ENCODE assay signal across 24 mouse cellular contexts in the genomic region with DNA sequence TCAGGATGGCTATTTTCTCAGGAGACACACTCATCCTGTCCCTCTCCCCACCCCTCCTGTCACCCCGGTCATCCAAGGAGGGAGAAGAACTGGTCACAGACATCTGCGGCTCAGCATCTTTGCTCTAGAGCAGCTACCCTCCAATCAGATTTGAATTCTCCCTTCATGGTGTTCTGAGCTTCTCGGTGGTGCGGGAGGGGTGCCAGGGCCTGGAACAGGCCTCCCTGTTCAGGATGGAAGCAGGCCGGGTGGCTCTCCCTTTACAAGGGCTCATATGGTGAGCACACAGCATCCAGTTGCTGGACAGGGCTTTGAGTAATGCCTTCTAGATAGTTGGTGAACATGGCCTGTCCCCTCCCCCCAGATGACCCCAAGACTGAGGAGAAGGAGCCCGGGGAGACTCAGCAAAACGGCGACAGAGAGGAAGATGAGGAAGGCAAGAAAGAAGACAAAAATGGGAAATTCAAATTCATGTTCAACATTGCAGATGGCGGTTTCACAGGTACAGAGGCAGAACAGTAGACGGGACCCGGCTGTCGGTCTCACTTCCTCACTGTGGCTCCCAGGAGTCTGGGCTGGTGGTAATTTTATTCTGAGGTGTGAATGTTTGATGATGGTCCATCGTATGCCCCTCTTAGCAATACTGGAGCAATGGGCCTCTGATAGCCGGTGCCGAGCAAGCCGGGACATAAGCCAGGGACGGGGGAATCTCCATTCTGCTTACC. TPM values are rescaled to one million over a fixed set of nuclear protein-coding genes. Genes with fewer than 3 reads are reported as not detected.
"Had no signal": no experiment of that assay in that cellular context is flagged by ENCODE, and none has a peak within 500 bp of the region (broad histone marks: within the 10 kb centered on the region; RNA-seq: fewer than 3 reads in every experiment).

No protein-coding gene starts in this region.

- H3K4me3 ChIP-seq: limb, embryonic 10.5 days; limb, embryonic 13.5 days; liver, embryonic 12.5 days; liver, embryonic 15.5 days; lung, embryonic 15.5 days; midbrain, embryonic 15.5 days; myocyte; neural tube, embryonic 13.5 days had no signal

- H3K36me3 ChIP-seq: limb, embryonic 10.5 days; limb, embryonic 13.5 days; liver, embryonic 12.5 days; liver, embryonic 15.5 days; lung, embryonic 15.5 days had no signal

- H3K4me1 ChIP-seq: limb, embryonic 10.5 days; limb, embryonic 13.5 days; liver, embryonic 12.5 days; liver, embryonic 15.5 days; lung, embryonic 15.5 days; midbrain, embryonic 15.5 days; neural tube, embryonic 13.5 days had no signal

- H3K27ac ChIP-seq: kidney, postnatal 0 days; limb, embryonic 10.5 days; limb, embryonic 13.5 days; liver, embryonic 12.5 days; liver, embryonic 15.5 days; lung, embryonic 15.5 days; midbrain, embryonic 15.5 days; neural tube, embryonic 13.5 days had no signal

- ATAC-seq: intestine, postnatal 0 days; liver, embryonic 12.5 days; midbrain, embryonic 15.5 days had no signal

- H3K4me2 ChIP-seq: limb, embryonic 13.5 days; liver, embryonic 12.5 days; liver, embryonic 15.5 days; lung, embryonic 15.5 days; midbrain, embryonic 11.5 days; midbrain, embryonic 15.5 days; neural tube, embryonic 13.5 days had no signal

- H3K9me3 ChIP-seq: limb, embryonic 10.5 days; limb, embryonic 13.5 days; liver, embryonic 12.5 days; liver, embryonic 15.5 days; lung, embryonic 15.5 days; midbrain, embryonic 15.5 days; neural tube, embryonic 13.5 days had no signal

- DNase-seq: kidney, adult 2 months; kidney, postnatal 25 days; liver; lung, adult 18-20 months; lung, postnatal 10 days; lung, postnatal 36 days; retina, postnatal 1 day; right cerebral cortex, postnatal 25 days; spleen, adult 18-20 months; thymus, adult 2 months; thymus, postnatal 14 days; thymus, postnatal 4 days had no signal

- H3K27me3 ChIP-seq: limb, embryonic 13.5 days; liver, embryonic 15.5 days; lung, embryonic 15.5 days; midbrain, embryonic 15.5 days; neural tube, embryonic 13.5 days had no signal

- H3K9ac ChIP-seq: limb, embryonic 13.5 days; liver, embryonic 12.5 days; liver, embryonic 15.5 days; lung, embryonic 15.5 days; midbrain, embryonic 15.5 days; neural tube, embryonic 13.5 days had no signal

RNA-seq across cellular contexts. Expression of a gene that starts 44.2 kb away (rescaled TPM):
- total RNA-seq: megakaryocyte-erythroid progenitor cell, adult 5-6 weeks had no signal
